9 mouse cellular contexts compared by ENCODE assay signal in genomic region chr7:25269545-25270271, GRCm38 (mm10). TPM values are rescaled to one million over a fixed set of nuclear protein-coding genes. Genes with fewer than 3 reads are reported as not detected.
DNase-seq lines count a peak whose midpoint lies in the region; ATAC-seq and TF ChIP-seq lines count a peak whose summit lies in the region.
"Had no signal": no experiment of that assay in that cellular context is flagged by ENCODE, and none has a peak within 500 bp of the region (broad histone marks: within the 10 kb centered on the region; RNA-seq: fewer than 3 reads in every experiment).

No protein-coding gene starts in this region.

- H3K27ac ChIP-seq in heart, adult 2 months, result peak overlapping the region; percentile 93
- H3K27ac ChIP-seq in embryonic facial prominence, embryonic 12.5 days, result 0 out of 2 replicates have a peak overlapping the region, but pooled peaks have one; percentile 12
- no peak overlapping the region for H3K27ac ChIP-seq in hindbrain, embryonic 15.5 days (replicated peaks)
- H3K27ac ChIP-seq in midbrain, embryonic 12.5 days (replicated peaks), result no peak overlapping the region

- H3K79me2 ChIP-seq in heart, adult 2 months (replicated peaks; ENCODE audit: control insufficient read depth, insufficient read depth, low read length), result peaks cover 14% of the 10 kb centered on the region

- no peaks in the 10 kb centered on the region for H3K9me3 ChIP-seq in embryonic facial prominence, embryonic 12.5 days
- H3K9me3 ChIP-seq in hindbrain, embryonic 15.5 days, result no peaks in the 10 kb centered on the region
- H3K9me3 ChIP-seq in midbrain, embryonic 12.5 days, result no peaks in the 10 kb centered on the region

- intact Hi-C loops in heart, adult 2 months (cut with DNase I), result no loop called here

- TF ChIP-seq EP300 in heart, adult 2 months (IDR thresholded peaks at IDR 0.05; ENCODE audit: insufficient read depth, low read depth, low read length), result no peak

- 61% methylated on average over 8 of the region's 8 CpGs for WGBS in heart, adult 2 months
- 84% methylated on average over 8 of the region's 8 CpGs for WGBS in embryonic facial prominence, embryonic 12.5 days
- 80% methylated on average over 8 of the region's 8 CpGs for WGBS in hindbrain, embryonic 15.5 days
- WGBS in midbrain, embryonic 12.5 days, result 84% methylated on average over 8 of the region's 8 CpGs

- peak; percentile 15; the same call in 1 of the 2 replicates for TF ChIP-seq POLR2A in heart, adult 2 months (IDR thresholded peaks at IDR 0.05; ENCODE audit: insufficient read depth, low read depth, low read length)

- peak overlapping the region; percentile 64 for H3K4me3 ChIP-seq in heart, adult 2 months
- peak overlapping the region; percentile 87 for H3K4me3 ChIP-seq in embryonic facial prominence, embryonic 12.5 days
- peak overlapping the region; percentile 76; the same call in 1 of the 2 replicates for H3K4me3 ChIP-seq in hindbrain, embryonic 15.5 days
- peak overlapping the region; percentile 87; the same call in 1 of the 2 replicates for H3K4me3 ChIP-seq in midbrain, embryonic 12.5 days

- H3K27me3 ChIP-seq in heart, adult 2 months (ENCODE audit: control insufficient read depth, insufficient read depth, low read length), result no peaks in the 10 kb centered on the region
- H3K27me3 ChIP-seq in embryonic facial prominence, embryonic 12.5 days, result no peaks in the 10 kb centered on the region
- no peaks in the 10 kb centered on the region for H3K27me3 ChIP-seq in hindbrain, embryonic 15.5 days
- peaks cover 5% of the 10 kb centered on the region; the same call in 1 of the 2 replicates for H3K27me3 ChIP-seq in midbrain, embryonic 12.5 days

- no peak for TF ChIP-seq CTCF in heart, adult 2 months (IDR thresholded peaks at IDR 0.05)

- H3K4me2 ChIP-seq in embryonic facial prominence, embryonic 12.5 days (replicated peaks), result peak overlapping the region; percentile 84
- H3K4me2 ChIP-seq in hindbrain, embryonic 15.5 days, result peak overlapping the region; percentile 74
- H3K4me2 ChIP-seq in midbrain, embryonic 12.5 days (replicated peaks), result peak overlapping the region; percentile 81

- H3K9ac ChIP-seq in heart, adult 2 months (ENCODE audit: low read depth, low read length), result peak overlapping the region; percentile 13
- H3K9ac ChIP-seq in embryonic facial prominence, embryonic 12.5 days, result peak overlapping the region; percentile 33; the same call in 1 of the 2 replicates
- peak overlapping the region; percentile 87; the same call in 1 of the 2 replicates for H3K9ac ChIP-seq in hindbrain, embryonic 15.5 days
- H3K9ac ChIP-seq in midbrain, embryonic 12.5 days (replicated peaks), result peak overlapping the region; percentile 87

- DNase-seq in heart, adult 2 months, result peak; percentile 37 to 45
- DNase-seq in heart, adult 8-10 months (ENCODE audit: low spot score), result no peak
- DNase-seq in B cell, adult 2 months, result peak; percentile 48 to 49
- no peak for DNase-seq in c-Kit-positive CD71-positive TER-119-positive erythroid progenitor cells, embryonic 14.5 days (ENCODE audit: low spot score)
- no peak for DNase-seq in gastrocnemius, adult 8-10 months (ENCODE audit: low spot score in 2 of 2)

- no peaks in the 10 kb centered on the region for H3K36me3 ChIP-seq in heart, adult 2 months (ENCODE audit: control insufficient read depth, insufficient read depth, low read length)
- peaks cover 36% of the 10 kb centered on the region for H3K36me3 ChIP-seq in embryonic facial prominence, embryonic 12.5 days
- H3K36me3 ChIP-seq in hindbrain, embryonic 15.5 days, result peaks cover 24% of the 10 kb centered on the region
- peaks cover 21% of the 10 kb centered on the region for H3K36me3 ChIP-seq in midbrain, embryonic 12.5 days

- no peak for ATAC-seq in embryonic facial prominence, embryonic 12.5 days (ENCODE audit: insufficient number of reproducible peaks, insufficient read depth, low FRiP score, low TSS enrichment)
- no peak for ATAC-seq in hindbrain, embryonic 15.5 days (ENCODE audit: low FRiP score, low read depth)
- ATAC-seq in midbrain, embryonic 12.5 days (ENCODE audit: low FRiP score, low read depth), result no peak

- peaks cover 12% of the 10 kb centered on the region for H3K4me1 ChIP-seq in heart, adult 2 months (ENCODE audit: control insufficient read depth, insufficient read depth, low read length)
- H3K4me1 ChIP-seq in embryonic facial prominence, embryonic 12.5 days, result peaks cover 20% of the 10 kb centered on the region
- peaks cover 41% of the 10 kb centered on the region for H3K4me1 ChIP-seq in hindbrain, embryonic 15.5 days (replicated peaks)
- peaks cover 24% of the 10 kb centered on the region for H3K4me1 ChIP-seq in midbrain, embryonic 12.5 days

RNA-seq across cellular contexts. Expression of gene Cic, which starts 2.2 kb away (rescaled TPM):
- 10 to 100 TPM; 62.8 to 62.9 TPM for total RNA-seq in heart, adult 2 months (2021)
- 37.7 and 41.6 TPM in 2 replicates for polyA plus RNA-seq in heart, adult 2 months (2012; rRNA removed)
- 10 to 100 TPM; 52.0 to 71.5 (median 59.6) TPM for total RNA-seq in heart, adult 8-10 months (2022)
- polyA plus RNA-seq in embryonic facial prominence, embryonic 12.5 days (2016; fragmentation: Nextera tagmentation; extraction: Ambion mirVana), result 45.7 and 47.0 TPM in 2 replicates
- polyA plus RNA-seq in hindbrain, embryonic 15.5 days (2015; fragmentation: Nextera tagmentation; extraction: Ambion mirVana), result 32.5 and 38.5 TPM in 2 replicates
- polyA plus RNA-seq in midbrain, embryonic 12.5 days (2016; fragmentation: Nextera tagmentation; extraction: Ambion mirVana), result 39.4 and 40.8 TPM in 2 replicates
- total RNA-seq in gastrocnemius, adult 8-10 months (2022), result 10 to 100 TPM; 26.4 to 38.7 (median 30.1) TPM

RNA-seq across cellular contexts. Expression of gene Erf, which starts 19.1 kb away (rescaled TPM):
- 10 to 100 TPM; 16.5 to 21.2 TPM for total RNA-seq in heart, adult 2 months (2021)
- polyA plus RNA-seq in heart, adult 2 months (2012; rRNA removed), result 11.9 and 17.1 TPM in 2 replicates
- total RNA-seq in heart, adult 8-10 months (2022), result 10 to 100 TPM; 17.2 to 22.5 (median 21.2) TPM
- 20.0 and 20.8 TPM in 2 replicates for polyA plus RNA-seq in embryonic facial prominence, embryonic 12.5 days (2016; fragmentation: Nextera tagmentation; extraction: Ambion mirVana)
- polyA plus RNA-seq in hindbrain, embryonic 15.5 days (2015; fragmentation: Nextera tagmentation; extraction: Ambion mirVana), result 3.4 and 4.4 TPM in 2 replicates
- 8.8 and 10.0 TPM in 2 replicates for polyA plus RNA-seq in midbrain, embryonic 12.5 days (2016; fragmentation: Nextera tagmentation; extraction: Ambion mirVana)
- total RNA-seq in gastrocnemius, adult 8-10 months (2022), result 1 to 10 TPM; 4.2 to 5.8 (median 5.7) TPM

RNA-seq across cellular contexts. Expression of gene Pafah1b3, which starts 28.1 kb away (rescaled TPM):
- total RNA-seq in heart, adult 2 months (2021), result 1 to 10 TPM; 2.4 to 3.1 TPM
- 6.6 and 9.3 TPM in 2 replicates for polyA plus RNA-seq in heart, adult 2 months (2012; rRNA removed)
- 1 to 10 TPM; 3.9 to 4.6 (median 3.9) TPM for total RNA-seq in heart, adult 8-10 months (2022)
- 317 and 337 TPM in 2 replicates for polyA plus RNA-seq in embryonic facial prominence, embryonic 12.5 days (2016; fragmentation: Nextera tagmentation; extraction: Ambion mirVana)
- 558 and 579 TPM in 2 replicates for polyA plus RNA-seq in hindbrain, embryonic 15.5 days (2015; fragmentation: Nextera tagmentation; extraction: Ambion mirVana)
- polyA plus RNA-seq in midbrain, embryonic 12.5 days (2016; fragmentation: Nextera tagmentation; extraction: Ambion mirVana), result 399 and 410 TPM in 2 replicates
- total RNA-seq in gastrocnemius, adult 8-10 months (2022), result 1 to 10 TPM in 3 of 4 experiments, under 1 TPM in 1; 0.56 to 1.5 (median 1.1) TPM

RNA-seq across cellular contexts. Expression of gene Prr19, which starts 31.5 kb away (rescaled TPM):
- total RNA-seq in heart, adult 2 months (2021), result not detected
- not detected in 2 replicates for polyA plus RNA-seq in heart, adult 2 months (2012; rRNA removed)
- total RNA-seq in heart, adult 8-10 months (2022), result not detected
- 1.0 and 1.9 TPM in 2 replicates for polyA plus RNA-seq in embryonic facial prominence, embryonic 12.5 days (2016; fragmentation: Nextera tagmentation; extraction: Ambion mirVana)
- 3.5 and 4.6 TPM in 2 replicates for polyA plus RNA-seq in hindbrain, embryonic 15.5 days (2015; fragmentation: Nextera tagmentation; extraction: Ambion mirVana)
- 1.3 and 1.7 TPM in 2 replicates for polyA plus RNA-seq in midbrain, embryonic 12.5 days (2016; fragmentation: Nextera tagmentation; extraction: Ambion mirVana)
- not detected for total RNA-seq in gastrocnemius, adult 8-10 months (2022)
- total RNA-seq: layer of hippocampus, postnatal 36 days had no signal

RNA-seq across cellular contexts. Expression of gene Gsk3a, which starts 32.1 kb away (rescaled TPM):
- 10 to 100 TPM; 61.7 to 69.4 TPM for total RNA-seq in heart, adult 2 months (2021)
- polyA plus RNA-seq in heart, adult 2 months (2012; rRNA removed), result 105 and 123 TPM in 2 replicates
- 10 to 100 TPM; 66.1 to 71.3 (median 68.3) TPM for total RNA-seq in heart, adult 8-10 months (2022)
- 15.9 and 17.4 TPM in 2 replicates for polyA plus RNA-seq in embryonic facial prominence, embryonic 12.5 days (2016; fragmentation: Nextera tagmentation; extraction: Ambion mirVana)
- polyA plus RNA-seq in hindbrain, embryonic 15.5 days (2015; fragmentation: Nextera tagmentation; extraction: Ambion mirVana), result 19.2 and 19.7 TPM in 2 replicates
- polyA plus RNA-seq in midbrain, embryonic 12.5 days (2016; fragmentation: Nextera tagmentation; extraction: Ambion mirVana), result 17.9 and 19.0 TPM in 2 replicates
- 10 to 100 TPM; 87.5 to 93.5 (median 90.1) TPM for total RNA-seq in gastrocnemius, adult 8-10 months (2022)

Comparison
In these comparisons a context has a peak if more than half of its experiments do, and no peak if none do; other contexts are left out.
1. DNase-seq: peak in heart, adult 2 months (2 of 2) and B cell, adult 2 months (2 of 2); none in heart, adult 8-10 months (single experiment), c-Kit-positive CD71-positive TER-119-positive erythroid progenitor cells, embryonic 14.5 days (single experiment) and gastrocnemius, adult 8-10 months (0 of 2).
2. H3K27ac ChIP-seq: peak in heart, adult 2 months (single experiment) and embryonic facial prominence, embryonic 12.5 days (single experiment); none in hindbrain, embryonic 15.5 days (single experiment) and midbrain, embryonic 12.5 days (single experiment).
3. H3K9ac ChIP-seq: peak in every context shown above with its lines; median percentile 87 in hindbrain, embryonic 15.5 days; 87 in midbrain, embryonic 12.5 days; 33 in embryonic facial prominence, embryonic 12.5 days; 13 in heart, adult 2 months.
4. RNA of gene Pafah1b3, which starts 28.1 kb away (polyA plus RNA-seq): 558 to 579 TPM in hindbrain, embryonic 15.5 days, 399 to 410 TPM in midbrain, embryonic 12.5 days and 317 to 337 TPM in embryonic facial prominence, embryonic 12.5 days; 6.6 to 9.3 TPM in heart, adult 2 months; every median in the first group is over 10 times any median in the second.
5. Peak in every context shown above with its lines, with median percentiles within 50 percentile points of each other: H3K4me3 ChIP-seq and H3K4me2 ChIP-seq.